In the genomic region with DNA sequence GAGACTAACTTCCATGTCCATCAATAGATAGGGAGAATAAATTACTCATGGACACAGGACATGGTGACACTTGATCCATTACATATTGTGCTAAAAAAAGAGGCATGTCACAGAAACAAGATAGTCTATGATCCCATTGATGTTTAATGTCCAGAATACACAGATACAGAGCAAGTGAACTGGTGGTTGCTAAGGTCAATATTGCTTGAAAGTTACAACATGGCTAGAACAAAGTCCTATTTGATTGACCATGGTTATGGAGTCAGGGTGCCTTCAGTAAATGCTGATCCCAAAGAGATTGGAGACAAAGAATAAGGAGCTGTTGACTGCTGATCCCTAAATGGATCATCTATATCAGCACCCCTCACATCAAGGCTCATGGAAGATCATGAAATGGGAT, we compare ENCODE assay signal across 9 mouse cellular contexts. TPM values are rescaled to one million over a fixed set of nuclear protein-coding genes. Genes with fewer than 3 reads are reported as not detected.
"Had no signal": no experiment of that assay in that cellular context is flagged by ENCODE, and none has a peak within 500 bp of the region (broad histone marks: within the 10 kb centered on the region; RNA-seq: fewer than 3 reads in every experiment).

No protein-coding gene starts in this region.

RNA-seq across cellular contexts. Expression of gene Cyp3a11, which starts 12.3 kb away (rescaled TPM):
- total RNA-seq: neutrophil, adult 5-6 weeks had no signal
- polyA plus RNA-seq: neural tube, embryonic 13.5 days; neural tube, embryonic 14.5 days; neural tube, embryonic 15.5 days; spleen, adult 2 months; stomach, embryonic 14.5 days; testis, adult 2 months; thymus, postnatal 0 days; urinary bladder, adult 2 months had no signal
